Mouse (Mus musculus) liver, embryonic 14.5 days (tissue): Measurements from ENCODE around the gene Cs. TPM values are rescaled to one million over a fixed set of nuclear protein-coding genes. Genes with fewer than 3 reads are reported as not detected.
A peak's percentile ranks its signal among the peaks of the same experiment; 100 is the strongest.

Experiments
- ATAC-seq: fragments of 200-750 bp; cut with Nextera tagmentation; 2 replicates; pipeline ENCODE4 v1.8.0; 2017; ENCODE audit warnings: moderate number of reproducible peaks, mild to moderate bottlenecking, moderate library complexity; ENCODE audit not compliant: insufficient read depth
- DNase-seq, 3 experiments: peaks; one replicate each; pipeline ENCODE4 v3.0.0-alpha.2; 2012 to 2013; ENCODE audit warnings: low read depth in 3 of 3, low spot score in 3 of 3
- H3K27ac ChIP-seq: fragments of 300-500 bp; sonication (generic); 2 replicates; pipeline ENCODE4 v1.5.1; 2014; ENCODE audit warnings: moderate library complexity, mild to moderate bottlenecking, control low read depth, inconsistent platforms
- H3K27me3 ChIP-seq: fragments of 300-500 bp; sonication (generic); 2 replicates; pipeline ENCODE4 v1.6.1; 2014; ENCODE audit warnings: mild to moderate bottlenecking, low read length, moderate library complexity; ENCODE audit not compliant: control insufficient read depth, insufficient read depth
- H3K36me3 ChIP-seq: fragments of 300-500 bp; sonication (generic); replicated peaks from 2 replicates; pipeline ENCODE4 v1.6.1; 2014; ENCODE audit warnings: low read depth; ENCODE audit not compliant: control insufficient read depth, insufficient read depth
- H3K4me1 ChIP-seq, 2 experiments: fragments of 200-500 bp in 1 of 2; fragments of 300-500 bp in 1 of 2; sonication (generic) in 1 of 2; replicated peaks; 2 replicates each; pipeline ENCODE4 v1.6.1; 2012 to 2014; ENCODE audit warnings: antibody characterized with exemption in 1 of 2, inconsistent platforms in 1 of 2, low read length in 1 of 2; ENCODE audit not compliant: control insufficient read depth in 2 of 2, insufficient read depth in 2 of 2
- H3K4me2 ChIP-seq: fragments of 300-500 bp; sonication (generic); 2 replicates; pipeline ENCODE4 v1.6.1; 2014; ENCODE audit warnings: low read depth, mild to moderate bottlenecking, control low read depth, moderate library complexity
- H3K4me3 ChIP-seq, 2 experiments: fragments of 200-500 bp in 1 of 2; fragments of 300-500 bp in 1 of 2; sonication (generic) in 1 of 2; 2 replicates each; pipeline ENCODE4 v1.5.1; 2012 to 2014; ENCODE audit warnings: low read depth in 2 of 2, low read length in 2 of 2, mild to moderate bottlenecking in 2 of 2, control low read depth in 1 of 2, inconsistent platforms in 1 of 2, moderate library complexity in 1 of 2; ENCODE audit not compliant: insufficient read depth in 1 of 2
- H3K9ac ChIP-seq: fragments of 300-500 bp; sonication (generic); replicated peaks from 2 replicates; pipeline ENCODE4 v1.6.1; 2014; ENCODE audit warnings: mild to moderate bottlenecking, control low read depth, moderate library complexity
- H3K9me3 ChIP-seq: fragments of 300-500 bp; sonication (generic); 2 replicates; pipeline ENCODE4 v1.6.1; 2016; ENCODE audit warnings: low read length, mixed read lengths; ENCODE audit not compliant: control insufficient read depth
- CTCF ChIP-seq: IDR thresholded peaks from 2 replicates; pipeline ENCODE4 v1.5.1; 2016; ENCODE audit warnings: antibody characterized with exemption, low read depth, control low read depth
- EP300 ChIP-seq: IDR thresholded peaks from 2 replicates; pipeline ENCODE4 v1.6.1; 2016; ENCODE audit warnings: antibody characterized with exemption, low read depth
- WGBS: fragments of 180-500 bp; shearing (Covaris S2); extraction: QIAGEN DNeasy Blood & Tissue Kit; methylation state at CpG from one replicate; pipeline ENCODE4 v1.1.7; 2014; ENCODE audit not compliant: insufficient replicate concordance; 5-methylcytosine and 5-hydroxymethylcytosine counted together
- polyA plus RNA-seq, 2 experiments: library from polyadenylated mRNA; depleted of rRNA in 1 of 2; stranded (reverse) in 1 of 2; unstranded in 1 of 2; fragments of >200 nt; fragmentation: Nextera tagmentation in 1 of 2; extraction: Ambion mirVana in 1 of 2; gene quantifications; 2 replicates each; pipeline versions ENCODE4 v1.2.1 to v1.2.3; 2012 to 2014

Gene Cs
- polyA plus RNA-seq, 2 experiments, result 80.5 to 117 TPM

GRCm38 (mm10) chr10:128372989-128373748 is 35.6 kb downstream of the Cs start:
- H3K27me3 ChIP-seq, result no peaks in the 10 kb centered on the region
- ATAC-seq, result no peak
- no peaks in the 10 kb centered on the region for H3K36me3 ChIP-seq
- H3K4me3 ChIP-seq, result no peak overlapping the region
- no peak overlapping the region; the same call in none of the 2 replicates for H3K9ac ChIP-seq
- 46% methylated on average over 6 of the region's 6 CpGs for WGBS
- no peak for TF ChIP-seq EP300
- 0 out of 2 replicates have a peak, but pooled peaks have one; percentile 5 for TF ChIP-seq CTCF
- H3K4me1 ChIP-seq, result peaks cover 14 to 28% of the 10 kb centered on the region in 2 experiments
- no peak overlapping the region; the same call in 1 of the 2 replicates for H3K27ac ChIP-seq
- no peak overlapping the region for H3K4me2 ChIP-seq
- no peaks in the 10 kb centered on the region for H3K9me3 ChIP-seq
- DNase-seq, result no peak

- no peak for DNase-seq
- no peak for ATAC-seq
- no peak overlapping the region for H3K4me3 ChIP-seq
- TF ChIP-seq EP300 (no peak), CTCF (peak; percentile 68)
- no peaks in the 10 kb centered on the region for H3K27me3 ChIP-seq
- no peak overlapping the region for H3K9ac ChIP-seq
- H3K4me2 ChIP-seq, result no peak overlapping the region
- no peaks in the 10 kb centered on the region for H3K36me3 ChIP-seq
- no peak overlapping the region for H3K27ac ChIP-seq
- WGBS, result 77% methylated on average over 6 of the region's 6 CpGs
- no peaks in the 10 kb centered on the region for H3K9me3 ChIP-seq
- H3K4me1 ChIP-seq, result peaks cover 11 to 29% of the 10 kb centered on the region in 2 experiments
These were observed 36.9 kb downstream of the Cs start for GRCm38 (mm10) chr10:128374393-128374792.

GRCm38 (mm10) chr10:128376099-128376454 is 38.5 kb downstream of the Cs start:
- H3K36me3 ChIP-seq, result no peaks in the 10 kb centered on the region; the same call in 1 of the 2 replicates
- H3K4me2 ChIP-seq, result peak overlapping the region; percentile 92
- H3K27me3 ChIP-seq, result no peaks in the 10 kb centered on the region
- WGBS, result 49% methylated on average over 4 of the region's 4 CpGs
- TF ChIP-seq CTCF, result no peak
- no peaks in the 10 kb centered on the region for H3K9me3 ChIP-seq
- no peak for ATAC-seq
- peak overlapping the region; percentile 34 for H3K27ac ChIP-seq
- peak overlapping the region; percentile 62 to 65; a peak in 2 of 4 replicates for H3K4me3 ChIP-seq
- DNase-seq, result no peak
- H3K4me1 ChIP-seq, result peaks cover 5 to 25% of the 10 kb centered on the region in 2 experiments; a peak in 3 of 4 replicates
- peak overlapping the region; percentile 89 for H3K9ac ChIP-seq

- peak; percentile 91 for ATAC-seq
- Histone ChIP-seq H3K27ac (peak within 1 kb of the TSS; percentile 34), H3K36me3 (peaks cover 4% of the 10 kb centered on the region; the same call in 1 of the 2 replicates), H3K4me1 (peaks cover 5 to 25% of the 10 kb centered on the region in 2 experiments; a peak in 3 of 4 replicates), H3K9ac (peak within 1 kb of the TSS; percentile 89), H3K4me2 (peak within 1 kb of the TSS; percentile 92), H3K27me3 (no peaks in the 10 kb centered on the region), H3K4me3 (peak within 1 kb of the TSS; percentile 65 to 89), H3K9me3 (no peaks in the 10 kb centered on the region)
- DNase-seq, result peak; percentile 60 to 66 (median 61)
- under 1% methylated on average over 65 of the region's 73 CpGs for WGBS
- TF ChIP-seq CTCF (peak; percentile 48), EP300 (no peak)
These were observed 39.1 kb downstream of the Cs start, which contains the start of gene Ankrd52 for GRCm38 (mm10) chr10:128376455-128377211. Gene Ankrd52 (plus strand): TSS chr10:128377115.
